Mouse (Mus musculus): ENCODE data around the gene Kyat3. TPM values are rescaled to one million over a fixed set of nuclear protein-coding genes. Genes with fewer than 3 reads are reported as not detected.
"Not testable (repeated sequence)": the region's sequence is repeated elsewhere in the genome, so short reads cannot be mapped to it uniquely, and the experiment has no call there.

The Kyat3 gene
- 1 to 10 TPM; 5.7 to 6.1 TPM for total RNA-seq (2021)

GRCm38 (mm10) chr3:142700442-142701322 is at the start of gene Kyat3:
Kyat3 (plus strand) TSS chr3:142701051.
- peak; percentile 93 for DNase-seq

DNA sequence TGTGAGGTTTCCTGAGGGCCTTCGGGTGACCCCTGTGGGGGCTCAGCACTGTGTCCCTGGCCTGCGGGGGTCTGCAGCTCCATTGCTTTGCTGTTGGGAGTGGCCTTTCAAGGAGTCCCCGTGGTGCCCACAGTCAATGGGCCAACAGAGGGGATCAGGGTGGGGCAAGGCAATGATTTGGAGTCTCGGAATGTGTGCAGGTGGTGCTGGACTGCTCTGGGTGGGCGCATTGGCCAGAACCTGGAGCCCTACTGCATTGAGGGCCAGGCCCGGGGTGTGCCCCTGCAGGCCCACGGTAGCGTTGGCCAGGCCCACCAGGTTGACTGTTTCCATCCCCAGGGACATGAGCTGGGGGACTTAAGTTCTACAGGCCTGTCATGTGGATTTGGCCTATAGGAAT is 36.1 kb upstream of the Kyat3 start:
- no peak for DNase-seq

GRCm38 (mm10) chr3:142674607-142675006 is 26.2 kb upstream of the Kyat3 start:
- no peak for DNase-seq

DNA sequence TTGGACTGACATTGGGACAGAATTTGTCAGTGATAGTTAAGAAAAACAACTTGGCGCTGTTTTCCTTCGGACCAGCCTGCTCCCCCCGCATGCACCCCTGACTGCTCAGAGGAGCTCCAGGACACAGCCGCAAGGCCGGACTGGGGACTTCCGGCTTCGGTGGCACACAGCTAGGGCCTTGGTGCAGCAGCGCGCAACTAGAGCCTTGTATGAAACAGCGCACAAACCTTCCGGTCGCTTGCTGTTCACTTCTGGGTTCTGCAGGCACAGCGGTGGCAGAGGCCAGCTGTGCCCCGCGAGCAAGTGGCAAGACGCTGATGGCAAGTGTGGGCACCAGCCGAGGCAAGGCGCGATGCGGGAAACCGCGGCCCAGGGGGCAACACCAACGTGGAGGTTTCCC is 12.9 kb upstream of the Kyat3 start:
- no peak for DNase-seq

GRCm38 (mm10) chr3:142688353-142688752 is 12.5 kb upstream of the Kyat3 start:
- no peak for DNase-seq

DNA sequence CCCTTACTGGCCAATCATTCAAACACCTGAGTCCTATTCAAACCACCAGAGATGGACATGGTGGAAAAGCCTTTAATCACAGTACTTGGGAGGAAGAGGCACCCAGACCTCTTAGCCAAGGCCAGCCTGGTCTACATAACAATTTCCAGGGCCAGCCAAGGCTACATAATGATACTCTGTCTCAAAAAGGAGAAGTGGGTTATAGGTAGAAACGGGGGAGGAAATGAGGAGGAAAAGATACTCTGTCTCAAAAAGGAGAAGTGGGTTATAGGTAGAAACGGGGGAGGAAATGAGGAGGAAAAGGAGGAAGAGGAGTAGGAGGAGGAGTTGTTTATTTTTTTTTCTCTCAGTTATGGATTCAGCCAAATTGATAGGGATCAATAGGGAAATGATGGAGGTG is 4.3 kb upstream of the Kyat3 start:
- DNase-seq, result no peak

DNA sequence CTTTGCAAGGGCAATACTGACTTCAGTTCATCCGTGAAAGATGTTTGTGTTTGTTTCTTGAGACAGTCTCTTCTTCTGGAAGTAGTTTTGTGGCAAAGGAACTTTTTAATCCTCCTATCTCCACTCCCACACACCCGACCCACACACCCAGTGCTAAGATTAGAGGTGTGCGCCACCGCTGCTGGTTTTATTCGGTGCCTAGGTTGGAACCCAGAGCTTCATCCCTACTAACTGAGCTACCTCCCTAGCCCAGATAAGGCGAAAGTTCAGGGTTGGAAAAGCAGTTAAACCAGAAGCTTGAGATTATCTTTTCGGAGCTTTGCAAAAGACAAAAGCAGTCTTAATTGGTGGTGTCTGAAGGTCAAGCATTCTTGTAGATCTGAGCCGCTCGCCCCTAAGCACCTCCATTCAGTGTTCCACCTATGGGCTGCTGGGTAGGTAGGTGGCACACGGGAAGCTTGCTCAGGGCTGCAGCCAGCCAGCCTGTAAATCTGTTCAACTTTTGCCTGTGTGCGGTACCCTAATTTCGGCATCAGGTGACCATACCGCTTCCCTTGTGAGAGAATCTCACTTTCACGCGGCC is 647 bp downstream of the Kyat3 start:
- DNase-seq, result no peak

GRCm38 (mm10) chr3:142706581-142707444 is 6.0 kb downstream of the Kyat3 start:
- no peak for DNase-seq

DNA sequence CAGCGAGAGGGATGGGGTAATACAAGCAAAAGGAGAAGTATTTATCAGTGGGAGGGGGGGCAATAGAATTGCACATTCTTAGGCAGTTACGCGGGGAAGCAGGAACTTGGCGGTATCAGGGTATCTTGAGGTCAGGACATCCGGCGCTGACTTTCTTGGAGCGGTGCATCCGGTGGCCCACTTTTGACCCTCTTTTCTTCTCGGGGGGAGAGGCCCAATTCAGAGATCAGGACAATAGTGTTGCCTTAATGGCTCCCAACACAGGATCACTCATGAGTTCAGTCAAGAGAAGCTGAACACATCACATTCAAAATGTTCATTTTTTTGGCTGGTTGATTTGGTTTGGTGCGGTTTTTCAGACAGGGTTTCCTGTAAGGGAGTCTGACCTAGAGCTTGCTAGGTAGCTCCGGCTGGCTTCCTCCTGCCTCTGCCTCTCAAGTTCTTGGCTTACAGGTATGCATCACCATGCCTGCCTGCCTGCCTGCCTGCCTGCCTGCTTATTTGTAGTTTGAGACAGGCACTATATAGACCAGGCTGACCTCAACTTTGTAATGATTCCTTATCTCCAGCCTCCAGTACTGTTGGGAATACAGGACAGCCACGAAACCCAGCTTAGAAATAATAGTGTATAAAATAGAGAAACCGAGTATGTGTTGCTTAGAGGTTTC is 7.5 kb downstream of the Kyat3 start:
- not testable (repeated sequence) for DNase-seq

DNA sequence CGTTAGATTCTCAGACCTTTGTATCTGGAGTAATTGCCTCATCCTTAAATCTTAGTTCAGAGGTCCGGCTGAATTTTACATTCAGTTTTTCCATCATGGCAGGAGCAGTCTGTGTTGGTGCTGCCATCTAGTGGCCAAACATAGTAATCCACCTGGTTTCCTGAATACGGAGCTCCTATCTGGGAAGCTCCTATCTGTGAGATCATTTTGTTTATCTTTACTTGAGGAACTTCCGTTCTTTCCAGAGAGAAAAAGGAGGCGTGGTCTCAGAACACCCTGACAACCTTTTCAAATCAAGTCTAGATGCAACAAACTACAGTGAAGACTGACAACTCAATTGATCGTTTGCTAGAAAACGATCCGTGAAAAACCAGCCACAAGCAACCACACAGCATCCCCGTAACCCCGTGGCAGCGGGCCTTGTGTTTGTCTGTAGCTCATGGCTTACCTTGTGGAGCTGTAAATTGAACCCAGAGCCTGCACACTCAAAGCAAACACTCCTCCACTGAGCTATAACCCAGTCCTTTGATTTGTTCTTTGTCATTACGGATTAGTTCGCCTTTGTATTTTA is 8.1 kb downstream of the Kyat3 start:
- DNase-seq, result peak; percentile 81

DNA sequence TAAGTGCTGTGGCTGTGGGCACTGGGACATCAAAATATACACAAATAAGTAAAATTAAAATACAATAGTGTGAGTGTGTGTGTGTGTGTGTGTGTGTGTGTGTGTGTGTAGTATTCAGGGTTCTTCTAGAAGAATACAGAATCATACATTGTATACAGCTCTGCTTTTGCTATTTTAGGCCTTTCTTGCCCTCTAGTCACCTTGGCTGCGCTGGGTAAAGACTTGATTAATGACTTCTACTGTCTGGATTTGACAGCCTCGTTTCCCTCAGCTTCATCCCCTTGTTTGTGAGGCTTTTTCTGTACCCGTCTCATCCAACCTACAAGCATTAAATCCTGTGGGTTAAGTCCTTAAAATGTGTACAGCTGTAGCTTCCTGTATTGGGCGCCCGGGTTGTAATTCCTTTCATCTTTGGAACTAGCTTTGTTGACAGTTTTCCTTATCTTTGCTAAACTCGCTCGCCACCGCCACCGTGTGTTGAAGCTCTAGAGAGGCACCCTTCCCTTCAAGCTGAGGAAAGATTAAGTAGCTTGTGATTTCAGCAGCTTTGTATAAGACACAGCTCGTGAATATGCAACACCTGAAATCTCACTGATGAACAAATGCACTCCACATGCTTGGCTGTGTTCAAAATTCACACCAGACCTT is 9.6 kb downstream of the Kyat3 start:
- peak; percentile 69 for DNase-seq

DNA sequence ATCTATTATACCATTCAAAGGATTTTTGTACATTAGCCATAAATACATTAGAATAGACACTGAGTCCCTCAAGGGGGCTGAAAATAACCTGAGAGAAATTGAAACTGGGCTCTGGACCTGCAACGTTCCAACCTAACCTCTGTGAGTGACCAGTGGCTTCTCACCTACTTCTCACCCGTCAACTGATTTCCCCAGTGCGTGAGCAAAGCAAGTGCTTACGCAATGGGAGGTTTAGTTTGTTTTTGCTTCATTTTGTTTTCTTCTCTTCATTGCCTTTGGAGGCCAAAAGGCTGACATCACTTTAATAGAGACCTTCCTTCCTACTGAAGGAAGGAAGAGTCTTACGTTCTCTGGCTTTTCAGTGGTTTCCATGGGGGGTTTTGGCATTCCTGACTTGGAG is 10.5 kb downstream of the Kyat3 start:
- DNase-seq, result no peak

DNA sequence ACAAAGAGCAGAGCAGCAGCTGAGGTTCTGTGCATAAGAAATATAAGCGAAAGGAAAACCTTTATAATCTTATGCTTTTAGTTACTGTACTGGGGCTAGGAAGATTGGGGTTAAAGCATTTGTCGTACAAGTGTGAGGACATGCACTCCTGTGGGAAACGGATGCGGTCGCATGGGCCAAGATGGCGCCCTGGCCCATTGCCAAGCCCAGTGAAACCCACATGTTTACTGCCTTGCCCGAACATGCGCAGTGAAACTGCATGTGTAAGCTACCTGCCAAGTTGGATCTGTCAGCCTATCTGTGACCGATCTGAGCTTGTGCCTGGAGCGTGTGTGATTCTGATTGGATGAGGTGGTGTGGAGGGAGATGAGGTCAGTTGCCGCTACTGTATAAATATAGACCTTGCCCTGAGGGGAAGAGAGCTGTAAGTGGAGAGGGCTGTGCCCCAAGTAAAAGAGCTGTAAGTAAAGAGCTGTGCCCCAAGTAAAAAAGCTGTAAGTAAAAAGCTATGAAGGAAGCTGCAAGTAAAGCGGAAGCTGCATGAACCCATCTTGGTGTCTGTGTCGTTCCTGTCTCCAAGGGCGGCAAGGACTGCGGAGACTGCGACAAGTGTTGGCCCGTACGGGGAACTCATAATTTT is 11.7 kb downstream of the Kyat3 start:
- not testable (repeated sequence) for DNase-seq

DNA sequence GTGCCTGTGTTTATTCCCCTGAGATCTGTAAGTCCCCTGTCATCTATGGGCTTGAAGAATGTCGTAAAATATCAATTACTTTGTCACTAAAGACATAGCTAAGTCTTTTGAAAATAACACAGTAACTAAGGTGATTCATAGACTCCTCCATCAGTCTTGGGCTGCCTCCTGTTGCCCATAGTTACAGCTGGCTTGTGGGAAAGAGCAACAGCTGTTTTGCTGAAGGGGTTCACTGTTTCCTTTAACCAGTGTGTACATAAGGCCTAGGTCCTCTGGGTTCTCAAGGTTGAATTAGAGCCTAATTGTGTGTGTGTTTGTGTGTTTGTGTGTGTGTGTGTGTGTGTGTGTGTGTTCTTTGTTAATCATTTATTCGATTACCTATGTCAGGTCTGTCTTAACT is 24.6 kb downstream of the Kyat3 start:
- DNase-seq, result no peak

DNA sequence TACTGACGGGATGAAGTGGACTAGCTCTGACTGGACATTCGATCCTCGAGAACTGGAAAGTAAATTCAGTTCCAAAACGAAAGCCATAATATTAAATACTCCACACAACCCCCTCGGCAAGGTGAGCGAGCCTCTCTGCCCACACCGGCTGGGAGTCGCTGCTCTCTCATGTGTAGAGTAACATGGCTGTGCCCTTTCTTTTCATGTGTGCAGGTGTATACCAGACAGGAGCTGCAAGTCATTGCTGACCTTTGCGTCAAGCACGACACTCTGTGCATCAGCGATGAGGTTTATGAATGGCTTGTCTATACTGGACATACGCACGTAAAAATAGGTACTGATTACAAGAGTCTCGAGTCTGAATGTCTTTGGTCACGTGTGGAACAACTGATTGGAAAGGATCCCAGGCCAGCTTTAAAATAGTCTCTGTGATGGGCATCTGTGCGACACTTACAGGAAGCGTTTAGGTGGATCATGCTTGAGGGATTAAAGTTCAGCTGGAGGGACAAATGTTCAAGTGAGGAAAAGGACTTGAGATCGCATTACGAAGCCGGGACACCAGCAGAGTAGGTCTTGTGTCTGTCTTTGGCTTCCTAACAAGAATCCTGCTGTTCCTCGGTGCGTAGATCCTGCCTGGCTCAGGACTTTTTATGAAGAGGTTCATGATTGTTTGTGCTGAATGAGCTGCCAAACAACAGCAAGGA is 25.3 kb downstream of the Kyat3 start:
- no peak for DNase-seq

DNA sequence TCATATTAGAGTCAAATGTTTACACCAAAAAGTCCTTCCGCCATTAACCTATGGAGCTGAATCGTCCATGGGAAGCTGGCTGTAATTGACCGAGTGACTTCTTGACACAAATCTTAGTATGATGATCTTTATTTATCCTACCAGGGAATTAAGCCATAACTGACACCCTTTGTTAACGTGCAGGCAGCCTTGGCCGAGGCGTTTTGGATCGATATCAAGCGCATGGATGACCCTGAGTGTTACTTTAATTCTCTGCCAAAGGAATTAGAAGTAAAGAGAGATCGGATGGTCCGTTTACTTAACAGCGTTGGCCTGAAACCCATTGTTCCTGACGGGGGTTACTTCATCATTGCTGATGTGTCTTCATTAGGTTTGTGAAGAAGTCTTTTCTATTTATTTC is 33.4 kb downstream of the Kyat3 start:
- no peak for DNase-seq

DNA sequence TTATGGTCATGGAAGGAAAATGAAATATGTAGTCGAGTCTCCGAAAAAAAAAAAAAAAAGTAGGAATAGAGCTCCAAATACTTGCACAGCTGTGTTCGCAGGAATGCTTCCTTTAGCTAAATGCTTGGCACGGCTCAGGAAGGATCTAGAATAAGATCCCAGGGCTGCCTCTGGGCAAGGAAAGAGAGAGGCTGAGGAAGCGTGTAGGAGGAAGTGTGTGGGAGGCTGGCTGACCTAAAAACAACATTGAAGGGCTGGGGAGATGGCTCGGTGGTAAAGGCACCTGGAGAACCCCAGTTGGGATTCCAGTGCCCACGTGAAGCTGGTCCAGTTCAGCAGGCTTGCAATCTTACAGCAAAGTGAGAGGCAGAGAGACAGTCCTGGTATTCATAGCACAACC is 40.0 kb downstream of the Kyat3 start:
- DNase-seq, result no peak

DNA sequence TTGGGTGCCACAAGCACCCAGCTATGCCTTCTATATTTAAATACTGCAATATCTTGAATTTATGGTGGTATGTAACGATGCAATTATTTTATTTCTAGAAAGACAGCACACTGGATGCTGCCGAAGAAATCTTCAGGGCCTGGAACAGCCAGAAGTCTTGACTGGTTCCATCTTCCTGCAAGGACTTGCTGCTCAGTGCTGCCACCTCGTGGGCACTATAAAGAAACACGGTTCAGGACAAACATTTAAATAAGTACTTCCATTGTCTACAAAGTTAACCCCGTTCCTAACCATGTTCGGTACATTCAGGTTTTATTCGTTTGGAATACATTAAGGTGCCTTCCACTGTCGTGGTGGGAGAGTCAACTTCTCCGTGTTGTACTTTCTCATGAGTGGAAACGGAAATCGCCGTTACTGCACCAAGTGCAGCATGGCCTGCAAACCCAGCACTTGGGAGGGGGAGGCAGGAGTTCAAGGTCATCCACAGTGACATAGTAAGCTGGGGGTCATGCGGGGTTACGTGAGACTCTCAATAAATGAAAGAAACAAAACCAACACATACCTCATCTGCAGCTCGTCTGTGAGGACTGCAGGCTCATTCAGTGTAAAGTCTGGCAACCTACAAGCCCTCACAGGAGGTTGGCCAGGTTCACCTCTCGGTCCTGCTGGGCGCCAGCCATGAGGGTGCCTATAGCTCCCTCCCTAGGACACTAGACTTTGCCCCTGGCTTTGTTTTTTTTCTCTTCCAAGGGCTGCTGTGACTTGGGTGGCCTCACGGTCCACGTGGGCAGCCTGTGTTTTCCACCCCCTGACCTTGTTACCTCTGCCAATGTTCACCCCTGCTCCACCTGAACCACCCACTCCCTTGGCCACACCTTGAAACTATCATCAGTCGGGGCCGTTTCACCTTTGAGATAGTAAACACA is 43.4 kb downstream of the Kyat3 start:
- peak; percentile 37 for DNase-seq

GRCm38 (mm10) chr3:142745076-142745475 is 44.2 kb downstream of the Kyat3 start:
- DNase-seq, result no peak

All from heart, postnatal 4 days (tissue).